Mouse (Mus musculus) heart, adult 2 months (tissue): Measurements from ENCODE around the gene Kmt2d.

Source experiments
- CTCF ChIP-seq: fragments of 200-600 bp; IDR thresholded peaks from 2 replicates; pipeline ENCODE4 v1.8.1; 2022; ENCODE audit warnings: antibody characterized with exemption, mild to moderate bottlenecking, moderate library complexity
- POLR2A ChIP-seq: fragments of 200-500 bp; IDR thresholded peaks from 2 replicates; pipeline ENCODE4 v1.6.1; 2011; ENCODE audit warnings: mild to moderate bottlenecking, low read depth, low read length, control low read depth; ENCODE audit not compliant: insufficient read depth

DNA sequence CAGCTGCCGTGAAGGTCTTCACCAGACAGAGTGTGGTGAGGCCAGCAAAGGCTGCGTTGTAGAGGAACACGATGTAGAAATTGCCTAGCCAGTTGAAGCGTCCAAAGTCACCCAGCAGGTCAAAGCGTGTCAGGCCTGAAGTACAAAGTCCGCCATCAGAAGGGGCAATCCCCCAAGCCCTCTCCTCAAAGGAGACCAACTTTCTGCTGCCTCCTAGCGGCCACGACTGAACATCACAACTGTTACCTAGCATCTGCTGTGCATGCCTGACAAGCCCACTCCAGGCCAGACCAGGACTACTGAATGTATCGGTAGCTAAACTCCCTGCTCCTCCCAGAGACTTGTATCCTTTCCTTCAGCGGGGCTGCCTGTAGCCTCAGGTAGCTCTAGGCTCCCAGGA lies 33.7 kb upstream of the Kmt2d start:
- TF ChIP-seq POLR2A: no peak
- TF ChIP-seq CTCF: peak; percentile 82
